Mouse (Mus musculus) ZHBTc4 (cell line): ENCODE results near the gene H2al1n.
"Not testable (repeated sequence)": the region's sequence is repeated elsewhere in the genome, so short reads cannot be mapped to it uniquely, and the experiment has no call there.

Experiments used
- DNase-seq: peaks from one replicate; pipeline ENCODE4 v3.0.0-alpha.2; 2011; ENCODE audit warnings: low read depth, low spot score

H2al1n gene

GRCm38 (mm10) chrX:14210848-14211247 lies at the start of gene H2al1n:
Gene H2al1n (plus strand): TSS chrX:14211148.
- DNase-seq = not testable (repeated sequence)

- no peak for DNase-seq
Observed at GRCm38 (mm10) chrX:14199284-14199683, 11.7 kb upstream of the H2al1n start.

- DNase-seq = no peak
Observed at GRCm38 (mm10) chrX:14206112-14206875, 4.7 kb upstream of the H2al1n start.

- DNase-seq = no peak
Observed at GRCm38 (mm10) chrX:14229218-14229617, 18.3 kb downstream of the H2al1n start.

- no peak for DNase-seq
Observed at GRCm38 (mm10) chrX:14259597-14260239, 48.8 kb downstream of the H2al1n start.
